Mouse (Mus musculus): ENCODE data around the gene Dnajb12. TPM values are rescaled to one million over a fixed set of nuclear protein-coding genes. Genes with fewer than 3 reads are reported as not detected.

Dnajb12 gene
- 15.2 TPM for polyA plus RNA-seq (2017; shearing (Covaris generic))

DNA sequence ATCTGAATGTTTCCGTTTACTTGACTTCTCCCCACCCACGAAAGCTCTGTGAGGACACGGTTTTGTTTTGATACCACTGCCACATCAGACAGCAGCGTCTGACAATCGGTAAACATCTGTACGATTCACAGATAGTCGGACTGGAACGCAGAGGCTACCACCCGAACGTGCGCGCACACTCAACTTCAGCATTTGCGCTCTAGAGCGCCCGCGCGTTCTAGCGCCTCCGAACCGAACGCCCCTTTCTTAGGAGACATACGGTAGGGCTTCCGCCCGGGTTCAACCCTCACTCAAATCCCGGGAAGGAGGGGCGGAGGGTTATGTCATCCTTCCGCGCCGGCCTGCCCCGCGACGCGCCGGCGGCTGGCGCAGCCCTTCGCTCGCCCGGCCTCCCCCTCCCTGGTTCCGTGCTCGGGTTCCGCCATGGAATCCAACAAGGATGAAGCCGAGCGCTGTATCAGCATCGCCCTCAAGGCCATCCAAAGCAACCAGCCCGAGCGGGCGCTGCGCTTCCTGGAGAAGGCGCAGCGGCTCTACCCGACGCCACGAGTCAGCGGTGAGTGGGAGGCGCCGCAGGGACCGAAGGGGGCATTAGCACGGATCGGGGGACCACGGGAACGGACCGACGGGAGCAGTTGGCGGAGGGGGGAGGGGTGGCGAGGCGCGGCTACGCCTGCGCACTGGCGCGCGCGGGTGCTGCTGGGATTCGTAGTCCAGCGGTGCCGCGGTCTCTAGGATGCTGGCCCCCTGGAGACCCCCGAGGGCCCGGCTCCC is at the start of gene Dnajb12:
Dnajb12 (plus strand) TSS at position 302 of the 774 bp plus-strand sequence.

Other genes with a start within 250 kb of the Dnajb12 start
- gene Micu1, start 177.1 kb upstream of the Dnajb12 start, polyA plus RNA-seq (2017; shearing (Covaris generic)), result 60.9 TPM
- gene Ddit4, start 72.3 kb downstream of the Dnajb12 start, polyA plus RNA-seq (2017; shearing (Covaris generic)), result 68.8 TPM
- gene Ascc1, start 123.2 kb downstream of the Dnajb12 start, polyA plus RNA-seq (2017; shearing (Covaris generic)), result 52.8 TPM
- gene Anapc16, start 123.6 kb downstream of the Dnajb12 start, polyA plus RNA-seq (2017; shearing (Covaris generic)), result 114 TPM
- gene Spock2, start 226.7 kb downstream of the Dnajb12 start, polyA plus RNA-seq (2017; shearing (Covaris generic)), result 7.4 TPM

Data from activated CD4-positive, CD25-positive, alpha-beta regulatory T cell, adult 9 weeks (primary cell).